Mouse (Mus musculus) heart, embryonic 12.5 days (tissue): ENCODE data around the gene Anapc13. TPM values are rescaled to one million over a fixed set of nuclear protein-coding genes. Genes with fewer than 3 reads are reported as not detected.

Experiments
- ATAC-seq: fragments of 200-750 bp; cut with Nextera tagmentation; 2 replicates; pipeline ENCODE4 v1.8.0; 2017; ENCODE audit warnings: moderate TSS enrichment, moderate library complexity; ENCODE audit not compliant: insufficient number of reproducible peaks, low FRiP score
- H3K27ac ChIP-seq: fragments of 300-500 bp; sonication (generic); 2 replicates; pipeline ENCODE4 v1.5.1; 2016; ENCODE audit warnings: mild to moderate bottlenecking, moderate library complexity; ENCODE audit not compliant: poor library complexity, severe bottlenecking
- H3K27me3 ChIP-seq: fragments of 300-500 bp; sonication (generic); replicated peaks from 2 replicates; pipeline ENCODE4 v1.6.1; 2016; ENCODE audit warnings: mild to moderate bottlenecking, moderate library complexity
- H3K36me3 ChIP-seq: fragments of 300-500 bp; sonication (generic); 2 replicates; pipeline ENCODE4 v1.6.1; 2016; ENCODE audit warnings: mild to moderate bottlenecking, moderate library complexity
- H3K4me1 ChIP-seq: fragments of 300-500 bp; sonication (generic); replicated peaks from 2 replicates; pipeline ENCODE4 v1.6.1; 2016; ENCODE audit warnings: mild to moderate bottlenecking
- H3K4me2 ChIP-seq: fragments of 300-500 bp; sonication (generic); 2 replicates; pipeline ENCODE4 v1.6.1; 2016; ENCODE audit warnings: mild to moderate bottlenecking, moderate library complexity
- H3K4me3 ChIP-seq: fragments of 300-500 bp; sonication (generic); 2 replicates; pipeline ENCODE4 v1.5.1; 2016; ENCODE audit warnings: mild to moderate bottlenecking
- H3K9ac ChIP-seq: fragments of 300-500 bp; sonication (generic); 2 replicates; pipeline ENCODE4 v1.6.1; 2016; ENCODE audit warnings: mild to moderate bottlenecking, moderate library complexity
- H3K9me3 ChIP-seq: fragments of 300-500 bp; sonication (generic); replicated peaks from 2 replicates; pipeline ENCODE4 v1.6.1; 2016; ENCODE audit warnings: mild to moderate bottlenecking, moderate library complexity
- WGBS: fragments of 180-500 bp; shearing (Covaris S2); methylation state at CpG from one replicate; pipeline ENCODE4 v1.1.7; 2016; 5-methylcytosine and 5-hydroxymethylcytosine counted together
- polyA plus RNA-seq: library from polyadenylated mRNA; unstranded; fragments of >200 nt; fragmentation: Nextera tagmentation; extraction: Ambion mirVana; gene quantifications from 2 replicates; pipeline ENCODE4 v1.2.1, GENCODE M21; 2016

Anapc13 gene
- polyA plus RNA-seq, result 227 and 238 TPM in 2 replicates

DNA sequence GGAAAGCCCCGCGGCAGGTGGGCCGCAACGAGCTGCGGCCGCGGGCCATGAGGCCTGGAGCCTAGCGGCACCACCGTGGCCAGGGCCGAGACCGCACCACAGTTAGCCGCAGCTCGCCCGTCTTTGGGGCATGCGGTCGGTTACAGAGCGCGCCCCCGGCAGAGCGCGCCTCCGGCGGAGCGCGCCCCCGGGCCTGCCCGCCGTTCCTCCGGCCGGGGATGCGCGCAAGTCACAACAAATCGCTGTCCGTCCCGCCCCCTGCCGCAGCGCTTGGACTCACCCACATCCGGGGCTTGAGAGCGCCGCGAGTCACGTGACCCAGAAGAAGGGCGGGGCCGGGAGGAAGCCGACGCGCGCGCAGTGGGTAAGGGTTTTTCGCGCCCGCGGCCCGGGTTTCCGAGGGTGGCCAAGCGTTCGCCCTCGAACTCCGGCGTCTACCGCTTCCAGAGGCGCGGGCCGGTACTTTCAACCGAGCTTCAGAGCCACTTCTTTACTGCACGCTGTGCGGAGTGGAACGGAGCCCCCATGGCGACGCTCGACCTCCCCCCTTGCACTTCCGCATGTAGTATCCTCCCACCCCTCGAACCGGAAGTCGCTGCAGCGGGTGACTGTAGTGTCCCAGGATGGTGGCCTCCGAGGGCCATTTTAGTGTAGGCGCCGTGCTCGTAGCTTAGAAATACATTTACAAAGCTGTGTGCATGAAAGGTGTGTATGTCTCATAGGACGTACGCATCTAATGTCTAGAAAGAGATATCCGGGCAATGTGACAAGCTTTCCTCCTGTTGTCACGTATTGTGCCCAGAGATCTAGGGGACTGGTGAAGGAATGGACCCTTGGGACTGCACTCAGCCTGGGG lies at the start of gene Anapc13, which contains the start of gene Cep63:
Gene Anapc13 (plus strand): TSS at position 314 of the 856 bp plus-strand sequence.
Gene Cep63 (minus strand): TSS at position 552 of the 856 bp plus-strand sequence.
- no peaks in the 10 kb centered on the region for H3K27me3 ChIP-seq
- peaks cover 29% of the 10 kb centered on the region for H3K4me1 ChIP-seq
- ATAC-seq, result peak; percentile 97
- no peaks in the 10 kb centered on the region for H3K9me3 ChIP-seq
- WGBS, result under 1% methylated on average over 59 of the region's 84 CpGs
- peaks cover 6% of the 10 kb centered on the region for H3K36me3 ChIP-seq
- H3K4me2 ChIP-seq, result peak within 1 kb of the TSS; percentile 78
- peak within 1 kb of the TSS; percentile 85 for H3K4me3 ChIP-seq
- peak within 1 kb of the TSS; percentile 99 for H3K9ac ChIP-seq
- H3K27ac ChIP-seq, result peak within 1 kb of the TSS; percentile 95

DNA sequence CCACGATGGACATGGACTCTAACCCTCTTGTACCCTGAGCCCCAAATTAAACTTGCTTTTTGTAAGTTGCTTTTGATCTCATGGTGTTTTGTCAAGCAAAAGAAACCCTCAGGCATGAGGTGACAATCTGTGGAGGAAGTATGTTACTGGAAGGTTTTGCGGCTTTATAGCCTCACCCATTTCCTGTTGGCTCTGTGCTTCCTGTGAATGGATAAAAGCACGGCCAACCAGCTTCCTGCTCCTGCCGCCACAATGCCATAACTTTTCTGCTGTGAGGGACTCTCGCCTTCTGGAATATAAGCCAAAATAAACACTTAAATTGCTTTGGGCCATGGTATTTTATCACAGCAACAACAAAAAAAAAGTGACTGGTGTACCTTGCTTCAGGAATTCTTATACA lies 48.6 kb upstream of the Anapc13 start:
- H3K9ac ChIP-seq, result no peak overlapping the region
- 52% methylated on average over 5 of the region's 5 CpGs for WGBS
- peak; percentile 39; the same call in 1 of the 2 replicates for ATAC-seq
- H3K27ac ChIP-seq, result peak overlapping the region; percentile 67
- no peaks in the 10 kb centered on the region for H3K27me3 ChIP-seq
- H3K9me3 ChIP-seq, result no peaks in the 10 kb centered on the region
- no peaks in the 10 kb centered on the region for H3K36me3 ChIP-seq
- H3K4me3 ChIP-seq, result no peak overlapping the region
- no peak overlapping the region for H3K4me2 ChIP-seq
- peaks cover 10% of the 10 kb centered on the region; the same call in 1 of the 2 replicates for H3K4me1 ChIP-seq

DNA sequence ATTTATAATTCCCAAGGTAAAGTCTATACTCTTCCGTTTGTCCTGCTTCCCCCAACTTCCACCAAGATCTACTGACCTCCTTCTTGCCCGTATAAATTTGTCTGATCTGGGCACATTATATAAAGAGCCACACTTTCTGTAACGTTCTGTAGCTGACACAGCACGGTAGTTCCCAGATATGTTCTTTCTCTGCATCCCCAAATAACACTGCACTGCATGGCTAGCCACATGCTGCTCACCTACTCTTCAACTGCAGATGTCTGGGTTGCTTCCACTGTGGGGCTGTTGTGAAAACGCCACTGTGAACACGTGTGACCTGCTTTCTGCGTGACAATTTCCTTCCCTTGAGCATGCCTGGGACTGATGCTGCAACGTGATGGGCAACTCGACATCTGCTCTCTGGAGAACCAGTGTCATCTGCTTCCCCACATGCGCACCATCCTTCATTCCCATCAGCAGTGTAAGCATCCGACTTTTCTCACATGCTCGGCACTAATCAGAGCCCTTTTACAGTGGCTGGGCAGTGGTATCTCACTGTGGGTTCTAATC lies 44.1 kb upstream of the Anapc13 start:
- H3K27me3 ChIP-seq, result no peaks in the 10 kb centered on the region
- H3K4me2 ChIP-seq, result no peak overlapping the region
- no peaks in the 10 kb centered on the region for H3K9me3 ChIP-seq
- H3K36me3 ChIP-seq, result peaks cover 26% of the 10 kb centered on the region
- H3K9ac ChIP-seq, result no peak overlapping the region
- H3K4me1 ChIP-seq, result peaks cover 10% of the 10 kb centered on the region; the same call in 1 of the 2 replicates
- no peak overlapping the region for H3K27ac ChIP-seq
- whole genome bisulfite sequencing, result 76% methylated on average over 12 of the region's 12 CpGs
- H3K4me3 ChIP-seq, result no peak overlapping the region
- ATAC-seq, result no peak

DNA sequence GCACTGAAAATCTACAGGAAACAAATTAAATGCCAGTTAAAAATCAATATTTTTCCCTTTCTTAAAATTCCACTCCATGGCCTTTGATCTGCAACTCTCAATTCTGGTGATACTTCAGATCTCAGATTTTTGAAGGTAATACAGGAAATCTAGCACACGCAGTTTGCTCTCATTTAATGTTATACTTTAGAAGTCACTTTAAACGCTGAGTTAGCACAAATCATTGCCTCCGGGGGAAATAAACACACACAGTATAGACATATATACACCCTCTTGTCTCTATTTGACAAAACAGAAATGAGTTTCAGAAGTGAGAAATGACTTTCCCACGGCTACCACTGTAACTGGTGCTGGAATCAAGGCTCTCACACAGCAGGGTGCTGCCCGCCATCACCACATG lies 38.7 kb upstream of the Anapc13 start:
- H3K4me1 ChIP-seq, result no peaks in the 10 kb centered on the region
- no peak overlapping the region for H3K27ac ChIP-seq
- ATAC-seq, result no peak
- WGBS, result 85% methylated on average over 5 of the region's 5 CpGs
- peaks cover 50% of the 10 kb centered on the region for H3K36me3 ChIP-seq
- no peaks in the 10 kb centered on the region for H3K27me3 ChIP-seq
- no peaks in the 10 kb centered on the region for H3K9me3 ChIP-seq
- no peak overlapping the region for H3K9ac ChIP-seq
- no peak overlapping the region for H3K4me3 ChIP-seq
- no peak overlapping the region for H3K4me2 ChIP-seq

DNA sequence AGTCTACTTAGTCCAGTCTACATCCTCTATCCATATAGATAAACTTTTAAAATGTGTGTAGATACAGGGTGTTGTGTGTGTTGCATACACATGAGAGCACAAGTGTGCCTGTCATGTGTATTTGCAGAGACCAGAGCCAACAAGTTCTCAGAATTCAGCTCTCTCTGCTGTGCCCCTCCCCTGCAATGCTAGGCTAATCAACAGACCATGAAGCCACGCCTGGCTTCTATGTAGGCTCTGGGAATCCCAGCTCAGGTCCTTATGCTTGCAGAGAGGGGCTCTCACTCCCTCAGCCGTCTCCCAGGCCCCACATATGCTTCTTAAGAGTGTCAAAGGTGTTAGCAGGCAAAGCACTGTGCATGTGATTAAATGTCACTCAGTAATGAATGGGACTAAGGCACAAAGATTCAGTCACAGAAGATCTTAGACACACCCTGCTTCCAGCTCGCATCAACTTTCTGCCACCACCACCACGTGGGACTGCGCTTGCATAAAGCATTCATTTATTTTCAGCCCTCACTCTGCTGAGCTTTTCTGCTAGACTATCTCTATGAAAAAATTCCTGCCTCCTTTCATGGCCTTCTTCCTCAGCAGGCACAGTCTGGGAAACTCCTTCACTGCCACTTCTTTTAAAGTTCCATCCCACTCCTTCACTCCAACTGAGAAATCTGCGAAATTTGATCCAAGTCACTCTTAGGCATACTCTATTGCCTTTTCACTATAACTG lies 31.3 kb upstream of the Anapc13 start:
- Histone ChIP-seq H3K4me1 (no peaks in the 10 kb centered on the region), H3K36me3 (peaks cover 46% of the 10 kb centered on the region), H3K4me3 (no peak overlapping the region), H3K9me3 (no peaks in the 10 kb centered on the region), H3K4me2 (no peak overlapping the region), H3K27me3 (no peaks in the 10 kb centered on the region), H3K27ac (no peak overlapping the region), H3K9ac (no peak overlapping the region)
- 62% methylated on average over 6 of the region's 6 CpGs for WGBS
- no peak for ATAC-seq

DNA sequence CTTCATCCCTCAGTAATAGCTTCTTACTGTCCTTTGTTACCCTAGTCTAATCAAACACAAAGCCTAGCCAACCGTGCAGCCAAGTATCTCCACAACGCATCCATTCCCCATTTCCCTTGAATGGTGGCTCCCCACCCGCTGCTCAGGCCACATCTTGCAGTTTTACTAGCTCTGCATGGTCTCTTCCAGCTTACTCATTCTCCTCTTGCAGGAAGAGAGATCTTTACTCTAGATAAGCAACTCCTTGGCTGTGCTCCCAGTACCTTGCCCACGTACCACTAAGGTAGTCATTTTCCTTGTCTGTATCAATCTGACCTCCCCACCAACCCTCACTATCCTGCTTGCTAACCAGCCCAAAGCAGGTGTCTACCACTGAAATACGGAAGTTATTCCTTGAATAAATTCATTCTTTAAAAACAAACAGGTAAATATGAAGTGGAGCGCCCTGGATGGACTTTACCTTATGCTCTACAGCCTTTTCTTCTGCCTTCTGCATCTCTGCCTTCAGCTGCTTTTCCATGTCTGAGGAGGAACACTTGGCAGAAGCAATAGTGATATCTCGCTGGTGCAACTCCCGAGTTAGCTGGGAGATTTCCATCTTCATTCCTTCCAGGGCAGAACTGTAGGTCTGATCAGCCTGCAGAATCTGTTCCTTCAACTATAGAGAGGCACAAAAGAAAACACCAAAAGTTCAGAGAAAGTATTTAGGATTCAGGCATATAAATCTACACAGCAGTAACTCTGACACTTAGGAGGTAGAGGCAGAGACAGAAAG lies 30.2 kb upstream of the Anapc13 start:
- H3K27me3 ChIP-seq, result no peaks in the 10 kb centered on the region
- no peak overlapping the region for H3K9ac ChIP-seq
- H3K36me3 ChIP-seq, result peaks cover 45% of the 10 kb centered on the region
- no peaks in the 10 kb centered on the region for H3K4me1 ChIP-seq
- H3K4me3 ChIP-seq, result no peak overlapping the region
- no peak overlapping the region for H3K4me2 ChIP-seq
- no peak for ATAC-seq
- no peaks in the 10 kb centered on the region for H3K9me3 ChIP-seq
- no peak overlapping the region for H3K27ac ChIP-seq
- 82% methylated on average over 8 of the region's 8 CpGs for WGBS

DNA sequence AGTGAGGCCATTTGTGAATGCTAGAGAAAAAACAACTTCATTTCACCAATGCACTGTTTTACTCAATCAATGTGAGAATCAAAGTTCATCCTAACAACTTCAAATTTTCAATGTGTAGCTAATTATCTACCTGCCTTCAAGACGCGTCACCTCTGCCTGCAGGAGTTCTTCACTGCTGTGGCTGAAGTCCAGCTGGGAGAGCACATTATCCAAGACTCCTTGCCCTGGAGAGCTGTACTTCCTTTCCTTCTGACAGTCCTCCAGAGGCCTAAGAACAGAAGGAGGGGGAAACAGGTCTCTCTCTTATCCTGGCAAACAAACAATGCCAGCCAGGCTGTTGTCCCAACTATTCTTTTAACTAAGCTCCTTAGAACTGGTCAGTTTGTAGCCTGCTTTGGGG lies 24.9 kb upstream of the Anapc13 start:
- Histone ChIP-seq H3K4me3 (no peak overlapping the region), H3K9ac (no peak overlapping the region), H3K4me2 (no peak overlapping the region), H3K27me3 (no peaks in the 10 kb centered on the region), H3K4me1 (no peaks in the 10 kb centered on the region; the same call in 1 of the 2 replicates), H3K9me3 (no peaks in the 10 kb centered on the region), H3K27ac (no peak overlapping the region), H3K36me3 (peaks cover 26% of the 10 kb centered on the region)
- ATAC-seq, result no peak
- WGBS, result 80% methylated on average over 2 of the region's 2 CpGs

DNA sequence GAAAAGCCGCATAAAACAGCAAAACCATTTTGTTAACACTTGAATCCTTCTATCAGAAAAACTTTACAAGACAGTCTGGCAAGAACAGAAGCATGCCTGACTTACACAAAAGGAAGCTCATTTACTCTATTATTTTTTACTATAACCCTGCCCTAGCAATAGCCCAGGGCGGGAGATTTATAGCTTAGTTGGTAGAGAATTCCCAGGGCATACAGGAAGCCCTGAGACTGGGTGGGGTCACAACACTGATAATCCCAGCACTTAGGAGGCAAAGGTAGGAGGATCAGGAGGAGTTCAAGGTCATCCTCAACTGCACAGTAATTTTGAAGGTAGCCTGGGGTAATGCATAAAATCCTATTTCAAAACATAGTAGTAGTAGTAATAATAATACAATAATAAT lies 24.4 kb upstream of the Anapc13 start:
- Histone ChIP-seq H3K4me1 (no peaks in the 10 kb centered on the region; the same call in 1 of the 2 replicates), H3K4me3 (no peak overlapping the region), H3K4me2 (no peak overlapping the region), H3K27ac (no peak overlapping the region), H3K36me3 (peaks cover 23% of the 10 kb centered on the region), H3K9ac (no peak overlapping the region), H3K27me3 (no peaks in the 10 kb centered on the region), H3K9me3 (no peaks in the 10 kb centered on the region)
- WGBS, result 83% methylated on average over 2 of the region's 2 CpGs
- ATAC-seq, result no peak

DNA sequence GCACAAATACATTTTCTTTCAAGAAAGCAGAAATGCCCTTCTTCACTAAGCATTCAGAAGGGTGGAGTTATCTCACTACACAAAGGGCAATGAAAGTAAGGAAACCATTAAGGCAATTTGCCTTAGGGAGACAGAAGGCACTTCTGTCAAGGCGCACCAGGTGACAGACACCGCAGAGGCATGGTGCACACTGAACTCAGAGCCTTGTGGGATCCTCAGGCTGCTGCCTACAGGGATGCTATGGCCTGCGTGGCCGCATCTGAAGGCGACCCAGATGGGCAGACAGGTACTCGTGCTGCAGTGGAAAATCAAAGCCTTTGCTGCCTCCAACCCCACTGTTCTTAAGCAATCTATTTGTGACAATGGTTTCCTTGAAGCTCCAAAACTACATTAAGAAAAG lies 20.9 kb upstream of the Anapc13 start:
- H3K27me3 ChIP-seq, result no peaks in the 10 kb centered on the region
- H3K9ac ChIP-seq, result no peak overlapping the region
- peaks cover 8% of the 10 kb centered on the region; the same call in 1 of the 2 replicates for H3K4me1 ChIP-seq
- 90% methylated on average over 6 of the region's 6 CpGs for WGBS
- no peak overlapping the region for H3K4me2 ChIP-seq
- H3K36me3 ChIP-seq, result peaks cover 34% of the 10 kb centered on the region
- H3K9me3 ChIP-seq, result no peaks in the 10 kb centered on the region
- no peak overlapping the region for H3K4me3 ChIP-seq
- H3K27ac ChIP-seq, result no peak overlapping the region
- ATAC-seq, result no peak

DNA sequence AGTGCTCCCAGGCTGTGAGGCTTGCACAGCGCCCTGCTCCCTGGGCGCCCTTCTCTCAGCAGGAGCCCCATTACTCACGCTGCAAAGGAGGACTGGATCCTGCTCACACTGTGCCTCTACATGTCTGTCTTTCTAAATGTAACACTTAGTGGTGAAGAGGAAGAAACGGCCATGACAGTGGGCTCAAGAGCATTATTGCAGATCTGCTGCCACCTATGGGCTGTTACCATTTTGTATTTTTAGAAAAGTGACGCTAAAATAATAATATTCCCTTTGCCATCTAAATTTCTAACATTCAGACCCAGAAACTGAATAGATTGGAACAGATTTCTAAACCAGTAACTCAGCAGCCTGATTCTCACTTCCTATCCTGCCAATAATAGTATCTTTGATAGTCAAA lies 18.6 kb upstream of the Anapc13 start:
- no peak overlapping the region for H3K4me3 ChIP-seq
- H3K27me3 ChIP-seq, result no peaks in the 10 kb centered on the region
- H3K9me3 ChIP-seq, result 0 out of 2 replicates have a peak, but pooled peaks cover 3% of the 10 kb centered on the region
- 50% methylated on average over 5 of the region's 5 CpGs for WGBS
- no peak overlapping the region for H3K9ac ChIP-seq
- ATAC-seq, result no peak
- H3K4me1 ChIP-seq, result peaks cover 12% of the 10 kb centered on the region; the same call in 1 of the 2 replicates
- H3K36me3 ChIP-seq, result peaks cover 43% of the 10 kb centered on the region
- H3K4me2 ChIP-seq, result no peak overlapping the region
- H3K27ac ChIP-seq, result 0 out of 2 replicates have a peak overlapping the region, but pooled peaks have one; percentile 1
